Mouse (Mus musculus) E14TG2a.4 (cell line): ENCODE measurements around the gene Olfr601.
"Not testable (repeated sequence)": the region's sequence is repeated elsewhere in the genome, so short reads cannot be mapped to it uniquely, and the experiment has no call there.

Source experiments
- H3K27me3 ChIP-seq: 2 replicates; pipeline ENCODE4 v1.6.1; 2014; ENCODE audit warnings: low read length, control low read depth; ENCODE audit not compliant: insufficient read depth
- H3K36me3 ChIP-seq: 2 replicates; pipeline ENCODE4 v1.6.1; 2014; ENCODE audit warnings: low read length, control low read depth; ENCODE audit not compliant: insufficient read depth
- H3K4me1 ChIP-seq: replicated peaks from 2 replicates; pipeline ENCODE4 v1.6.1; 2014; ENCODE audit warnings: low read depth, low read length, control low read depth
- H3K4me3 ChIP-seq: replicated peaks from 2 replicates; pipeline ENCODE4 v1.5.1; 2014; ENCODE audit warnings: mild to moderate bottlenecking, low read length
- H3K9me3 ChIP-seq: 2 replicates; pipeline ENCODE4 v1.6.1; 2014; ENCODE audit warnings: low read length, control low read depth
- CTCF ChIP-seq: conservative IDR thresholded peaks from 2 replicates; pipeline ENCODE4 v1.5.1; 2014; ENCODE audit warnings: low read length
- NANOG ChIP-seq: IDR thresholded peaks from 2 replicates; pipeline ENCODE4 v1.6.1; 2014; ENCODE audit warnings: borderline replicate concordance, low read length, mixed read lengths
- POU5F1 ChIP-seq: IDR thresholded peaks from 2 replicates; pipeline ENCODE4 v1.6.1; 2014; ENCODE audit warnings: low read length, borderline replicate concordance

Gene Olfr601

DNA sequence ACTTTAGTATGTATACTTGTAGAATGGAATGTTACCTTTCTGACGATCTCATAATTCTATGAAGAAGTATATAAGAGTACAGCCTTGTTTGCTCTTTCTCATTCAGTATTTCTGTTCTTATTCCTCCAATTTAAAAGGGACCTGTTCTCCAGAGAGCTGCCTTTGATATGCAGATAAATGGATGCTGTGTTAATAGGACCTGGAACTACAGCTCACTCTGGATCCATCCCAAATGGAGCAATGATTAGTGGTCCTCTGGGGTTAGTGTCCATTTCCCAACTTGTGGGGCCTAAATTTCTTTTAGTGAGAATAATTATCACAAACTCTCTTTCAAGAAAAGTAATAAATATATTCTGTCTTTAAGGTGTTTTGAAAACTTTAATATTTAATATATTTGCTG, at the start of gene Olfr601:
Olfr601 (minus strand) TSS at position 101 of the 400 bp plus-strand sequence.
- H3K36me3 ChIP-seq: no peaks in the 10 kb centered on the region
- no peaks in the 10 kb centered on the region for H3K27me3 ChIP-seq
- H3K4me1 ChIP-seq: no peaks in the 10 kb centered on the region
- H3K4me3 ChIP-seq: no peak within 1 kb of the TSS
- H3K9me3 ChIP-seq: no peaks in the 10 kb centered on the region
- TF ChIP-seq NANOG (no peak), POU5F1 (no peak), CTCF (no peak)

DNA sequence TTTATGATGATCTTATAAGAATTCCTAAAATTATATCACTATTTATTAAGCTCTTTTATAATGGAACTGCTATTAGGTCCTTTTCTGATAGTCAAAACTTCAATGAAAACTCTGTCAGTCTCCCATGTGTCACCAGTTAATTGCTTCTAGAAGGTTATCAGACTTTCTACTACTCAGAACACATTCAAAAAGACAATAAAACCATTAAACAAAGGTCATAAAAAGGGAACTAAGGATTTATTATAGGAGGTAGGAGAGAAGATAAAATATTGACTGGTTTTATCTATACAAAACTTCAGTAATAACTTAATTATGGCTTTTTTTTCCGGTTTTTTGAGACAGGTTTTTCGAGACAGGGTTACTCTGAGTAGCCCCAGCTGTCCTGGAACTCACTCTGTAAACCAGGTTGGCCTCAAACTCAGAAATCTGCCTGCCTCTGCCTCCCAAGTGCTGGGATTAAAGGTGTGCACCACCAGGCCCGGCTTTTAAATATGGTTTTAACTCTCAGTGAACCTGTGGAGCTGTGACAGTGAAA, 44.1 kb upstream of the Olfr601 start:
- not testable (repeated sequence) for H3K36me3 ChIP-seq, H3K4me1 ChIP-seq, H3K27me3 ChIP-seq, H3K4me3 ChIP-seq
- H3K9me3 ChIP-seq: peaks cover 16% of the 10 kb centered on the region

DNA sequence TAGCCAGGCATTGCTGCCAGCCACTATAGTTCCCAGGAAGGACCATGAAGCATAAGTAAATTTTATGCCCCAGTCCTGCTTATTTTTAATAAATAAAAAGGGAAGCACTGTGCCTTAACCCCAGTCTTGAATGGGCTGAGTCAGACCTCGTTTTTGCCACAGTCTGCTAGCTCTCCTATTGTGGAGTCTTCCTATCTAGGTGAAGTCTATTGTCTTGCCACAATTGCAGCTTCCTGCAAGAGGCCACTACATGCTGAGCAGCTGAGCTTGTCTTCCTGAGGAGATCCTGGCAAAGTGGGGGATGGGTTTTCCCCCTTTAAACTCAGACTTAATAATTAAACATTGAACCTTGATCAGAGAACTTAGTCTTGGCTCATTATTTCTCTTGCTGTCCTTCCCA, 36.5 kb upstream of the Olfr601 start:
- Histone ChIP-seq H3K9me3 (no peaks in the 10 kb centered on the region), H3K27me3 (no peaks in the 10 kb centered on the region), H3K4me1 (peaks cover 28% of the 10 kb centered on the region), H3K36me3 (no peaks in the 10 kb centered on the region), H3K4me3 (no peak overlapping the region)
- TF ChIP-seq NANOG: peak; percentile 60; the same call in 1 of the 2 replicates
- no peak for TF ChIP-seq POU5F1

- H3K9me3 ChIP-seq: no peaks in the 10 kb centered on the region
- no peaks in the 10 kb centered on the region for H3K27me3 ChIP-seq
- H3K36me3 ChIP-seq: no peaks in the 10 kb centered on the region
- TF ChIP-seq NANOG (peak; percentile 62; the same call in 1 of the 2 replicates), POU5F1 (no peak)
- H3K4me1 ChIP-seq: peaks cover 25% of the 10 kb centered on the region
- no peak overlapping the region for H3K4me3 ChIP-seq
Measured at GRCm38 (mm10) chr7:103397758-103398157, 35.3 kb upstream of the Olfr601 start.

DNA sequence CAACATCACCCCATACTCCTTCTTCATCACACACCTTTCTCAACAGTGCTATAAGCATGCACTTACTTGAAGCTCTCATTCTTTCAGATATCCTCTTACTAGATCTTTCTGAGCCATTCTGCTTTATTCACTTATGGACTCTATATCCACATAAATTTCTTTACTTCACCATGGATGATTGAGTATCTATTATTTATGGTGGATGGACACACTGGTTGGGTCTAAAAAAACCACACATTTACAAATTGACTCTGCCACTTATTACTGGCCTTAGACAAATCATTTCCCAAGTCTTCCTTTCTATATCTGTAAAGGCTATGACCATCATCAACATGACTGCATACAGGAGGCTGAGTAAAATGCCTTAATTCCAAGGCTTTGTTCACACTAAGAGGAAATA, 23.6 kb upstream of the Olfr601 start, which contains the start of gene Olfr603:
Olfr603 (minus strand) TSS at position 101 of the 400 bp plus-strand sequence.
- no peaks in the 10 kb centered on the region for H3K27me3 ChIP-seq

GRCm38 (mm10) chr7:103349569-103349968, 12.9 kb downstream of the Olfr601 start, which contains the start of gene Olfr600:
TSS of gene Olfr600 (minus strand) at chr7:103349669.
- Histone ChIP-seq H3K4me1 (no peaks in the 10 kb centered on the region), H3K36me3 (no peaks in the 10 kb centered on the region), H3K27me3 (no peaks in the 10 kb centered on the region), H3K4me3 (no peak within 1 kb of the TSS), H3K9me3 (no peaks in the 10 kb centered on the region)
- TF ChIP-seq CTCF: no peak
- TF ChIP-seq POU5F1: no peak
- no peak for TF ChIP-seq NANOG

More for the DNA sequence above, 23.6 kb upstream of the Olfr601 start, which contains the start of gene Olfr603:
- Histone ChIP-seq H3K4me1 (no peaks in the 10 kb centered on the region), H3K4me3 (no peak within 1 kb of the TSS), H3K9me3 (no peaks in the 10 kb centered on the region), H3K36me3 (no peaks in the 10 kb centered on the region)
- TF ChIP-seq NANOG (no peak), CTCF (no peak), POU5F1 (no peak)

- Histone ChIP-seq H3K27me3 (no peaks in the 10 kb centered on the region; the same call in 1 of the 2 replicates), H3K4me3 (no peak within 1 kb of the TSS), H3K4me1 (no peaks in the 10 kb centered on the region), H3K36me3 (no peaks in the 10 kb centered on the region), H3K9me3 (no peaks in the 10 kb centered on the region)
- TF ChIP-seq POU5F1 (no peak), NANOG (no peak), CTCF (no peak)
Measured at GRCm38 (mm10) chr7:103335617-103336016, 26.8 kb downstream of the Olfr601 start, which contains the start of gene Olfr599. TSS of gene Olfr599 (plus strand) at chr7:103335917.

GRCm38 (mm10) chr7:103323268-103323667, 39.2 kb downstream of the Olfr601 start, which contains the start of gene Olfr598:
TSS of gene Olfr598 (plus strand) at chr7:103323568.
- Histone ChIP-seq H3K27me3 (no peaks in the 10 kb centered on the region), H3K9me3 (no peaks in the 10 kb centered on the region), H3K4me3 (no peak within 1 kb of the TSS), H3K36me3 (no peaks in the 10 kb centered on the region), H3K4me1 (no peaks in the 10 kb centered on the region)
- TF ChIP-seq CTCF: no peak

- not testable (repeated sequence) for H3K36me3 ChIP-seq, H3K27me3 ChIP-seq
Measured at GRCm38 (mm10) chr7:103316015-103316414, 46.4 kb downstream of the Olfr601 start, which contains the start of gene Olfr597. TSS of gene Olfr597 (plus strand) at chr7:103316315.

More at GRCm38 (mm10) chr7:103316015-103316414, 46.4 kb downstream of the Olfr601 start, which contains the start of gene Olfr597:
- H3K4me1 ChIP-seq, H3K9me3 ChIP-seq, H3K4me3 ChIP-seq: not testable (repeated sequence)
